Mouse (Mus musculus) ovary, adult 18-20 months (tissue): ENCODE data around the gene Map3k11.
"Not testable (repeated sequence)": the region's sequence is repeated elsewhere in the genome, so short reads cannot be mapped to it uniquely, and the experiment has no call there.

ENCODE experiments used
- DNase-seq: peaks from one replicate; pipeline ENCODE4 v3.0.0; 2022; ENCODE audit warnings: low spot score, mixed read lengths

Gene Map3k11

GRCm38 (mm10) chr19:5666386-5666785, 22.2 kb upstream of the Map3k11 start:
- no peak for DNase-seq

- no peak for DNase-seq
Observed at GRCm38 (mm10) chr19:5668372-5668771, 20.2 kb upstream of the Map3k11 start.

- no peak for DNase-seq
Observed at GRCm38 (mm10) chr19:5680432-5680831, 8.1 kb upstream of the Map3k11 start.

- no peak for DNase-seq
Observed at GRCm38 (mm10) chr19:5684236-5684635, 4.3 kb upstream of the Map3k11 start.

DNA sequence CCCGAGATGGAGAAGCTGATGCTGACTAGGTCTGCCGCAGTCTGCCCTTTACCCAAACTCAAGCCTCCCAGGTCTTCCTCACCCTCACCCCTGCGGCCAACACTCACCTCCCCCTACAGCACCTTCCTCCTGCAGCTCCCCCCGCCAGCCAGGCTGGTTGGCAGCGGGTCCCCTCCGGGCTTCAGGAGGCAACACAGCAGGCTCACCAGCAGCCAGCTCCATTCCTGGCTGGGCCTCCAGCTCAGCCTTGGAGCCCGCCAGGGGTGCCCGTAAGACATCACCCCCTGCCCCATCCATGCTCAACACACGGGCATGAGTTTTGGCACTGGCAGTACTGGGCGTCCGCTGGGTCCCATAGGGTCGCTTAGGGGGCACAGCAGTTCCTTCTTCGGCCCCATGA, 3.6 kb upstream of the Map3k11 start:
- no peak for DNase-seq

DNA sequence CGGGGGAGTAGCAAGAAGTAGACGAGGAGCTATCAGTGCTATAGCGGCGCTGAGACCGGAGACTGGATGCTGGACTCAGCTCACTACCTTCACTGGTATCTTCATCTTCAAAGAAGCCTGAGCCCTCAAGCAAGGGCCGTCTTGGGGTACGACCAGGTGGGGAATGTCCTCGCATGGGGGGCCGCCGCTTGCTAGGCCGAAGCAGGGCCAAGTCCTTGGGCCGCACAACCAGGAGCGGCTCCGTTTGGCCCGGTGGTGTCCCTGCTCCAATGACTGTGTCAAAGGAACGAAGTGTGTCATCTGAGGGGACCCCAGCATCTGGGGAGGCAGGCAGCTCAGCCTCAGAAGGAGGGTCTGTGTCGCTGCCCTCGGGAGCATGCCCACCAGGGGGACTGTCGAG, 3.1 kb upstream of the Map3k11 start:
- DNase-seq: no peak

- no peak for DNase-seq
Observed at GRCm38 (mm10) chr19:5685861-5686260, 2.7 kb upstream of the Map3k11 start.

- DNase-seq: no peak
Observed at GRCm38 (mm10) chr19:5686437-5686836, 2.1 kb upstream of the Map3k11 start.

DNA sequence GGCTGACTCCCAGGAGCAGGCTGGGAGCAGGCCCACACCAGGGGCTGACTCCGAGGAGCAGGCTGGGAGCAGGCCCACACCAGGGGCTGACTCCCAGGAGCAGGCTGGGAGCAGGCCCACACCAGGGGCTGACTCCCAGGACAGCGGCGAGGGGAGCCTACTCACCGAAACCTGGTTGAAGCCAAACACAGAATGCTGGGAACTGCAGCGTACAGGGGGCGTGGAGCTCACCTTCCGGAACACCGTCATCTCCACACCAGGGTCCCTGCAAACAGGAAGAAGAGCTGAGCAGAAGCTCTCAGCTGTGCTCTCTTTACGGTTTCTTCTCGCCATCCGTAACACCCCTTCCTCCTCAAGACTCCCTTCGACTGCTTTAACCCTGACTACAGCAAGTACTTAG, 1.6 kb upstream of the Map3k11 start:
- not testable (repeated sequence) for DNase-seq

GRCm38 (mm10) chr19:5687738-5688137, 804 bp upstream of the Map3k11 start:
- DNase-seq: no peak

GRCm38 (mm10) chr19:5689088-5689428, 516 bp downstream of the Map3k11 start:
- no peak for DNase-seq

- peak; percentile 84 for DNase-seq
Observed at GRCm38 (mm10) chr19:5689565-5690342, 1.2 kb downstream of the Map3k11 start.

DNA sequence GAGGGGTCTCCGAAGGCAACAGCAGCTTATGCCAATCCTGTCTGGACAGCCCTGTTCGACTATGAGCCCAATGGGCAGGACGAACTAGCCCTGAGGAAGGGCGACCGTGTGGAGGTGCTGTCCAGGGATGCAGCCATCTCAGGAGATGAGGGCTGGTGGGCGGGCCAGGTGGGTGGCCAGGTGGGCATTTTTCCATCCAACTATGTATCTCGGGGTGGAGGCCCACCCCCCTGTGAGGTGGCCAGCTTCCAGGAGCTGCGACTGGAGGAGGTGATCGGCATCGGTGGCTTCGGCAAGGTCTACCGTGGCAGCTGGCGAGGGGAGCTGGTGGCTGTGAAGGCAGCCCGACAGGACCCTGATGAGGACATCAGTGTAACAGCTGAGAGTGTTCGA, 1.8 kb downstream of the Map3k11 start:
- DNase-seq: no peak

DNA sequence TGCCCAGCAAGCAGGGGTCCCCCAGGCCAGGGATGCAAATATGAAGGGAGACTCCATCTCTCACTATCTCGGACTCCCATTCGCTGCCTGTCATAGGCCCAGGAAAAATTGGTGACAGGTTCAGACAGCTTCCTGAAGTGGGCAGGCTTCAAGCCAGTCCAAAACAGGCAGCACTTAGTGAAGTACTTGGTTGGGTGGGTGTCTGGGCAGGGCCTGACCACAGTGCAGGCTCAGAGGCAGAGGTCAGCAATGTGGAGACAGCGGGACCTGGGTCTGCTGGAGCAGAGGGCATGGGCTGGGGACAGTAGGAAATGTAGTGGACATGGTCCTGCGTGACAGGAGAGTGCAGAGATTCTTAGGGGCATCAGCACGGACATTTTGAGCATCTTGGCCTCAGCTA, 3.1 kb downstream of the Map3k11 start:
- no peak for DNase-seq

DNA sequence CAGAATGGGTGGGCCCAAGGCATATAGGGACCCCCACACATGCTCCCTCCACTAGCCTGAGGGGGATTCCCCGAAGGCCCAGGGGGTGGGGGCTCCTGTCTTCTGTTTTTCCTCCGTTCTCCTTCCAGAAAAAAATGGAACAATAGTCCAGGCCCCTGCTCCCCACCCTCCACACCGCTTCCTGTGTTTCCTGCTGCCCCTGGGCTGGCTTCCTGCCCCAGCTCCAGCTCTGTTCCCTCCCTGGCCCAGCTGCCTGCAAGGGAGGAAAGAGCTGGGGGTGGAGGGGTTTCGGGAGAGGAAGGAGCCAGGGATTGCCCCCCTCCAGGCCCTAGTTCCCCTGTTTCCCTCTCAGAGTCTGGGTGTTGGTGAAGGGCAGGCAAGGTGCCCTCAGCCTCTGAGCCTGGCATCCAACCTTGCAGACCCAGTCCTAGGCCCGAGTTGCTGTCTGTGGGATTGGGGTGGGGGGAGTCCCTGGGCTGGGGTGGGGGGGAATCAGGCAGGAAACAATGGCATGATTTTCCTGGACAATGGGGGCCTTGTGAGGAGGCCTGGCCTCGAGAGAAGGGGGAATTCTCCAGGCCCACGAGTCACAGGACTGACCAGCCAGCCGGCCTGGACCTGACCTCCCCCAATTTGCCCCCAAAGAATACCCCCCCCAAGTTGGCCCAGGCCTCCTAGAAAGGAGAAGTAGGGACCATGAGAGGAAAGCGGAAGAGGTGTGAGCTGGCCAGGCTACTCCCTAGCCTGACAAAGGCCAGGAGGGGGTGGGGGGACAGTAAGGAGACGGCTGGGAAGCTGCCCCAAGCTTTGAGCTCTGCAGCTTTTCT, 3.8 kb downstream of the Map3k11 start:
- DNase-seq: no peak

GRCm38 (mm10) chr19:5692913-5693396, 4.4 kb downstream of the Map3k11 start:
- no peak for DNase-seq

- DNase-seq: no peak
Observed at GRCm38 (mm10) chr19:5693801-5694200, 5.3 kb downstream of the Map3k11 start.

DNA sequence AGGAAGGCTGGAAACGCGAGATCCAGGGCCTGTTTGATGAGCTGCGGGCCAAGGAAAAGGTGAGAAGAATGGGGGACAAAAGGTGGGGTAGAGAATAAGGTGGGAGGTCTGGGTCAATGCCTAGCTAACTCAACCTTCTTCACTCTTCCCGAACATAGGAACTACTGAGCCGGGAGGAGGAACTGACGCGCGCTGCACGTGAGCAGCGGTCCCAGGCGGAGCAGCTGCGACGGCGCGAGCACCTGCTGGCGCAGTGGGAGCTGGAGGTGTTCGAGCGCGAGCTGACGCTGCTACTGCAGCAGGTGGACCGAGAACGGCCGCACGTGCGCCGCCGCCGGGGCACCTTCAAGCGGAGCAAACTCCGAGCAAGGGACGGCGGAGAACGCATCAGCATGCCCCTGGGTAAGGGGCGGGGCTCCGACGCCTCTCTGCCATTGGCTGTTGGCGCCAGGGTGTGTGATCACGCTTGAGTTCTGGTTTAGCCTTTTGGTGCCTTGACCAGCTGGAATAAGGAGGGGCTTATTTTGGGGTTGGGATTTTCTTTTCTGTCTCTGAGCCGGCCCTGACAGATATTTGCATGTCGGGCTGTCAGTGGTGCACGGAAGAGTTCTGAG, 7.4 kb downstream of the Map3k11 start:
- DNase-seq: no peak

GRCm38 (mm10) chr19:5704163-5704800, 15.7 kb downstream of the Map3k11 start, which contains the start of gene Kcnk7:
TSS of gene Kcnk7 (plus strand) at chr19:5704367.
- DNase-seq: no peak

DNA sequence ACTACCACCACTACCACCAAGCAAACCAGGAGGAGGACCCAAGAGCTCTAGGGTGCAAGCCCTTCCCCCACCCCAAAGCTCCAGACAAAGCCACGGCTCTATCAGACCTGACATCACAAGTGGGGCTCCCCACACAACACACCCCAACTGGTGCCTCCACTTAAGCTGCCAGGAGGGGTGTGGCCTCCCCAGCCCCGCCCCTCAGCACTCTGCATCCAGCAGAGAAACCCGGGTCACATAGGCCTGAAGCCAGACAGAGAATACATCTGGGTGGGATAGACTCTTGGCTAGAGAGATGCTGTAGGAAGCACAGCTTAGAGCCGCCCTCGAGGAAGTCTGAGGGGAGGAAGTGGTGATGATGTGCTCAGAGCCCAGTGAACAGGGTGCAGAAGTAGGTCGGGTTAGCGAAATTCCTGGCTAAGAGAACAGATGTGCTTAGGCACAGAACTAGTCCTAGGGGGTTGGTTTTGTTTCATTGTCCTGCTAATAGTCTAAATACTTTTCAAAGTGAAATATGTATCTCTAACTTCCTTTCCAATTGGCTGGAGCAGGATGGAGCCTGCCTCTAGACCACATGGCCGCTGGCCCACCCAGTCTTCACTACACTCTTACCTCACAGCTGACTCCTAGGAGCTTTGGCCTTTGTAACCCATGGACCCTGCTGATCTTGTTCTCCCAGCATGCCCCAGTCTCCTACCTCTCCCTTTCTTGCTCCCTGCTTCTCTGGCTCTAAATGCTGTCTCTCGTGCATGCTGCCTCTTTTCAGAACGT, 16.4 kb downstream of the Map3k11 start:
- DNase-seq: no peak

- DNase-seq: no peak
Observed at GRCm38 (mm10) chr19:5710068-5710467, 21.5 kb downstream of the Map3k11 start.

GRCm38 (mm10) chr19:5710581-5710980, 22.0 kb downstream of the Map3k11 start:
- no peak for DNase-seq
